Mouse (Mus musculus) right cerebral cortex, postnatal 14 days (tissue): ENCODE results near the gene Susd2.

Experiments used
- DNase-seq: peaks from one replicate; pipeline ENCODE4 v3.0.0; 2022

Gene Susd2

GRCm38 (mm10) chr10:75643741-75644343, at the start of gene Susd2:
Gene Susd2, minus strand, starts transcription at chr10:75644008.
- peak; percentile 20 for DNase-seq

DNA sequence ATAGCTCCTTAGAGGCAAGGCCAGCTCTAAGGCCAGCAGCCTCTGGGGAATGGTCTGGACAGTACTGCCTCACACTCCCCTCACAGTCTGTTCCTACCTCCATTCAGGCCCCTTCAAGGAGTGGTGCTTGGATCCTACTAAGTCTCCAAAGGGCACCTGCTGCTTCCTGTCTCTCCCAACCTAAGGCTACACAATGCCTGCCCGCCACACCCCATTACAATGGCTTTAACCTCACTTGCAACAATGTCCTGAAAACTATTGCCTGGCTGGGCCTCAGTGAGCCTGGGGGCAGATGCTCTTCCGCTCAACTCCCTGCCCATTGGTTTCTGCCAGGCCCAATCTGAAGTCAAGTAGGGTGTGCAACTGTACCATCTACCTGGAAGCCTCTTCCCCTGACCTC, 44.8 kb upstream of the Susd2 start:
- no peak for DNase-seq

DNA sequence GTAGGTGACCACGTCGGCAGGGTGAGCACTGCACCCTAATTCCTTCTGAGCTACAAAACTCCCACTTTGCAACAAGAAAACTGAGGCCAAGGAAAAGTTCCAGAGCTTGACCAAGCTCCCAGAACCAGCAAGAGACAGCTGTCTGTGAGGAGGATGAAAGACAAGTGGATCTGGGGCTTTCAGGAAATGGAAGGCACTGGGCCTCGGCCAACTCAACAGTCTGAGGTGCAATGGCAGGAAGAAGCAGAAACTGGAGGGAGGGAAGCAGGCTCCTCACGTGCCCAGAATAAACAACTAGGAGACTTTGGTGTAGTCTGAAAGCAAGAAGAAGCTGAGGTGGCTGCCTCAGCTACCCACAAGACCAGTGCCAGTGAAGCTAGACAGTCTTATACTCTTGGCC, 42.9 kb upstream of the Susd2 start:
- no peak for DNase-seq

DNA sequence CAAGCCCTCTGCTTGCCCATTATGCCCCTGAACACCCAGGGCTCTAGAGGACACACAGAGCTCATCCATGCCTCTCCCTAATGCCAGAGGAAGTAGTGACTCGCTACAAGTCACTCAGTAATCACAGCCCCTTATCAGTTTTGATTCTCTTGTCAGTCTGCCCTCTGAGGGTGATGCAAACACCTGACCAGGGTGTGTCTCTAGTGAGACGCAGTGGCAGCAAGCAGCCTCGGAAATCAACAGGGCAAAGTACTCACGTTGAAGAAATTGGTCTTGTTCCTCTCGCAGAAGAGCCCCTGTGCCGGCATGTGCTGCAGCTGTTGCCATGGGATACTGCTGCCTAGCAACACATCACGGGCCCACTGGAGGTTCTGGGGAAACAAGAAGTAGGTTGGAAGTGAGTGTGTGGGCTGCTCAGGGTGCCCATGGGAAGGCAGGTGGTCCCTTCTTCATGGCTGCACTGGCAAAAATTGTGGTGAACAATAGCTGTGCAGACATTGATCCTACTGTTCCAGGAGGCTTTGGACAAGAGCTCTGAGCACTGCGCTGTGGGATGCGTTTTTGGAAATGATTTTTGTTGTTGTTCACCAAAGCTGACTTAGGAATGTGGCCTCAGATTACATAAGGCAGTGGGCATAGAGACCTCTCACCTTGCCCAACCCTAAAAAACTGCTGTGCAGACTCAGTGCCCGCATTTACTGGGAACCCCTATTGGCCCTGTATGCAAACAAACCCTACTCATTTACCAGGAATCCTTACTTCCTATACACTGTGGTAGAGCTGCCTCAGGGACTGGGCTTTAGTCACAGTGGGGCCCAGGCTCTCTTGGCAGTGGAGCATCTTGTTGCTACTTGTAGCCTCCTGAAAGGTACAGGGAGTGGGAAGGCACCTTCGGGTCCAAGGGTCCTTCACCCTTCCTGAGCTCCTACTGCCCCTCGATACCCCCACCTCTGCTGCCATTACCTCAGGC, 40.5 kb upstream of the Susd2 start:
- DNase-seq = peak; percentile 86

DNA sequence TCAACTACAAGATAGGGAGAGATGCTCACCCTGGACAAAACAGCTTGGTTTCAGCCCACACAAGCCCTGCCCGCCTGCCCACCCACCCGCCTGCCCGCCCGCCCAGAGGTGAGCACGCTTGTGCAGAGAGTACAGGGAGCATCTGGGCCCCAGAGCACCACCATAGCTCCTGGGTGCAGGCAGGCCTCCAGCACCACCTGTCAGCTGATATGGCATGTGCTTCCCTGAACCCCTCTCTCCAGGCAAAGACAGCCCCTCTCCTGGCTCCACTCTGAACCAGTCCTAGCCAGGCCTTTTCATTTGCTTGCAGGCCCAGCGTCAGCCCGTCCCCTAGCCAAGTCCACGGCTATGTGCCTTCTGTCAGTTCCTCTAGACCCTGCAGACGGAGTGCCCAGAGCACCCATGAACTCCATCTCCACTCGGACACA, 36.8 kb upstream of the Susd2 start:
- DNase-seq = no peak

GRCm38 (mm10) chr10:75679204-75679603, 35.4 kb upstream of the Susd2 start:
- DNase-seq = no peak

DNA sequence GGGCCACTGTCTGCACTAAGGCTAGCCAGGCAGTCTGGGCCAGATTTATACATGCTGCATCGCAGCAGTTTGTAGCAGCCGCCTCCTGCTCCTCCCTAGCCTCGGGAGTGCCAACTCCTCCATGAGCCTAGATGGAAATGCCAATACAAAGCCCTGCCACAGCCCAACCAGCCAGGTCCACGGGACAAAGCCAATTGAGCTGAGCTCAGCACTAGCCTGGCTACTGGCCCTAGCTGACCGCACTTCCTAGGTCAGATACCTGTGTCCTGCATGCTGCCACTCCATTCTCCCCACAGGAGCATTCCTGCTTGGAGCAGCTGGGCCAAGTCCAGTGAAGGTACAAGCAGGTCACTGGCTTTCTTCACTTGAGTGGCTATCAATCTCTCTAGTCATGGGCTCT, 34.2 kb upstream of the Susd2 start:
- DNase-seq = no peak

- DNase-seq = no peak
Measured at GRCm38 (mm10) chr10:75677571-75677970, 33.8 kb upstream of the Susd2 start.

- no peak for DNase-seq
Measured at GRCm38 (mm10) chr10:75676819-75677565, 33.2 kb upstream of the Susd2 start.

GRCm38 (mm10) chr10:75676286-75676685, 32.5 kb upstream of the Susd2 start:
- no peak for DNase-seq

DNA sequence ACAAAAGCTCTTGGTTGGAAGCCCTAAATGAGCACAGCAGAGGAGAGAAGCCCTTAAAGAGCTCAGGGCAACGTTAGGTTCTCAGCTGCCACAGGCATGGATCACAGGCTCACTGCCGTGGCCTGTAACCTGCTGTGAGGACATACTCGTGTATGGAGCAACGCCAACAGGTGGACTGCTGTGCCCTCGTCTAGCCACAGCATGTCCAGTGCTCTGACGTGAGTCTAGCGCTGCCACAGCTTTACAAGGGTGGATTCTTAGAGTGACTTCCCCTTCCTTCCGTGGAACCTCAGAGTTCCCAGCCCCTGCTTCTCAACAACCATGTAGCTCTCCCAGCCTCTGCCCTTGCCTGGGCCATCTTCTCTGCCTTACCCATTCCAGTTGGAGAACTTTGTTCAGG, 31.8 kb upstream of the Susd2 start:
- DNase-seq = no peak

GRCm38 (mm10) chr10:75669936-75670335, 26.1 kb upstream of the Susd2 start:
- no peak for DNase-seq

DNA sequence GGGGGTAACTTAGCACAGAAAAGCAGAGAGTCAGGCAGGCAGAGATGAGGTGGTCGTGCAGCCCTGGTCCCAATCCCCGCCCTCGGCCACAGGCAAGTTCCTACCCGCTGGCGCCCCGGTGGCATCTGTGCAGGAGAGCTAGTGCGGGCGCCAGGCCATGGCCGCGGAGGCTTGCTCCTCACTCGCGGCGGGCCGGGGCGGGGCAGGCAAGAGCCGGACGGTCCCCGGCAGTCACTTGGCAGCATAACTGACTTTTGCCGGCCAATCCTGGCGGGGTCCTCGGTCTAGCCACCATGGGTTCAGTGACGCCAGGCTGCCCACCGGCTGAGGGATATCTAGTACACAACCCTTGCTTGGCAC, 24.1 kb upstream of the Susd2 start:
- DNase-seq = peak; percentile 55

GRCm38 (mm10) chr10:75667115-75667910, 23.5 kb upstream of the Susd2 start:
- DNase-seq = peak; percentile 85

DNA sequence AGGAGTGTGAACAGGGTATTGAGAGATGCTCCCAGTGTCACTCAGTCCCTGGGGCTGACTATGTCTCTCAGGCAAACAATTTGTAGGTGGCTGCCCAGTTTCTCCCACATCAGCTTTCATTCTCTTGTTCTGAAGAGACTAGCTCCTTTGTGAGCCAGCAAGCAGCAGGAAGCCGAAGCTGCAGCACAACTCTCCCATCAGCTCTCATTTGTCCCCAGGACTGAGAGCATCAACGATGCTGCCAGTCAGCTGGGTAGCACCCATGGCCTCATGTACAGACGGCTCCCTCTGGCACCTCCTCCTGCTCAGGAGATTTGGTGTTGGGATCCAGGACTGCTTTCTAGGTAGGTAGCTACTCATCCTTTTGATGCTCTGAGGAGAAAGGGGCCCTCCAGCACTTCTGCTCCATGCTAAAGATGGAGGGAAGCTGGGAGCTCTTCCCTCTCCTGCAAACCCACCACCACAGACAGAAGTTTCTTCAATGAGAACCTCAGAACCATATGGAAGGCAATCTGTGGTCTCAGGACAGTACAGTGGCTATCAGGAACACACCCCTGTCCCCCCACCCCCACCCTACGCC, 22.7 kb upstream of the Susd2 start:
- no peak for DNase-seq

DNA sequence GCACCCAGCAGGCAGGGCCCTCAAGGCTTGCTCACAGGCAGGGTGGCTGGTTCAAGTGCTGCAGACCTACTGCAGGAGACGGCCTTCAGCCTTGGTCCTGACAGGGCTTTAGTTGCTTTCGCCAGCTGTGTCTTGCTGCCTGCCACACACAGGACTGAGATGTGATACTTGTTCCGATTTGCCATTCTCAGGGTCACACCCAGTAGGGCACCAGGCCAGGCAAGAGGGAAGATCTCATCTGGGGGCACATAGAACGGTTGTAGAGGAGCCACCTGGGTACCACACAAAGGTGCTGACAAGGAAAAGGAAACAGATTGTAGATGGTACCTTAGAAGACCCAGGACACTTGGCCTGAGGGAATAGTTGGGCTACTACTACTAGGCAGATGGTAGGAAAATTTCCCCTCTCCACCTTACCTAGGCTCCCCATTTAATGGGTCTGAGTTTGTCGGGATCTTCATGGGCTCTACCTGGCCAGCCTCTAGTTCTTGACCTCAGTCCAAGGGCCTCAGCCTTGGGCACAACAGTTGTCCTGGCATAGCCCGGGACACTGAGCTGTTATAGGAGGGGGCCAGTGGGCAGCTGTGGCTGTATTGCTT, 21.0 kb upstream of the Susd2 start:
- DNase-seq = no peak

GRCm38 (mm10) chr10:75662575-75662974, 18.8 kb upstream of the Susd2 start:
- DNase-seq = no peak

- no peak for DNase-seq
Measured at GRCm38 (mm10) chr10:75661876-75662275, 18.1 kb upstream of the Susd2 start.

DNA sequence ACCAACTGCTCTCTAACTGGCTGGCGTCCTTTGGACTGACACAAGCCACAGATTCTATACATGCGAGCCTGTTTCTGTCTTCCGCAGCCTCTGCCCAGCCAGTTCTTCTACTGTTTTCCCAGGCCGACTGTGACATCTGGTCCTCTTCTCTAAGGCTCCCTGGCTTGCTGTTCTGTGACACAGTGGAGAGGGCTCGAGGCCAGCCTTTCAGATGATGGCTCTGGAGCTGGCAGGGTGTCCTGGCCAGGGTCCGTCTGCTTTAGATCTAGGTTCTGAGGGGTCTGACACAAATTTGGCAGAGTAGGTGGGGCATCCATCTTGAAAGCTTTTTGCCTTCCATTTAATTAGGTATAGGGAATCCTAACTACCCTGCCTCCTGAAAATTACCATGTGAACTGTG, 17.6 kb upstream of the Susd2 start:
- DNase-seq = no peak

GRCm38 (mm10) chr10:75657772-75658171, 14.0 kb upstream of the Susd2 start:
- DNase-seq = no peak

- DNase-seq = no peak
Measured at GRCm38 (mm10) chr10:75657165-75657564, 13.4 kb upstream of the Susd2 start.

DNA sequence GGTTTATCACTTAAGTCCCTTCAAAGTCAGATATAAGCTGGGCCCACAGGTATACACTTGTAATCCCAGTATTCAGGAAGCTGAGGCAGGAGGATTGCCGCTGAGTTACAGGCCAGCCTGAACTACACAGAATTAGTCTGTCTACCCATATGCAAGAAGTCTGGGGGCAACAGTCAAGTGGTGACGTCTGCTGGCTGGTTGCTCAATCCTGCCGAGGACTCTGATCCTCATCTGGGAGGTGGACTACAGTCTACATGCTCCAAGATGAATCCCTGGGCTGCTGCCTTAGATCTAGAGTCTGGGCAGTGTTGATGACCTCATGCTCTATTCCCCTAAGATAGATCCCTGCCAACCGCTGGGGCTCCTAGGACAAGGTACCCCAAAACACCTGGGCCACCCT, 10.2 kb upstream of the Susd2 start:
- DNase-seq = no peak
